In the genomic region with DNA sequence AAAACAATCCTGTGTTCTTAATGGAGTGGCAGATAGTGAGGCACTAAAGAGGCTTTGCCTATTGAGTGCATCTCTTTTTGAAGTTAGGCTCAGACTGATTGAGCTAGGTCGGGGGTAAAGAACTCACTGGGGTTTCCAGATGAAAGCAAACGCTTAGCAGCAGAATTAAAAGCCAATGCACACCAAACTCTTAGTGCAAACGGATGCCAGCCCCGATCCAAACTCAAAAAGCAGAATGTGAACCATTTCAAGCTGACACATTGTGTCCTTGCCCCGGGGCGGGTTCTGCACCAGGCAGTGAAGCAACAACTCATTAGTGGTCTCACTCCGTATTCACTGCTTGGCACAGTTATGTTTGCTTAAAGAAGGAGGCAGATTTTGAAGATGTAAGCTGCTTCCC, we compare ENCODE assay signal across 14 mouse cellular contexts. TPM values are rescaled to one million over a fixed set of nuclear protein-coding genes. Genes with fewer than 3 reads are reported as not detected.
A peak's percentile ranks its signal among the peaks of the same experiment; 100 is the strongest.
DNase-seq lines count a peak whose midpoint lies in the region; ATAC-seq and TF ChIP-seq lines count a peak whose summit lies in the region.
"Had no signal": no experiment of that assay in that cellular context is flagged by ENCODE, and none has a peak within 500 bp of the region (broad histone marks: within the 10 kb centered on the region; RNA-seq: fewer than 3 reads in every experiment).

No protein-coding gene starts in this region.

- DNase-seq in left cerebral cortex, postnatal 4 days, result peak; percentile 57
- no peak for DNase-seq in left cerebral cortex, adult 2 months (ENCODE audit: extremely low spot score in 1 of 2, low spot score in 2 of 2)
- peak; percentile 23 for DNase-seq in embryonic facial prominence, embryonic 14.5 days (ENCODE audit: low spot score)
- DNase-seq in ovary, postnatal 14 days (ENCODE audit: low spot score), result no peak
- DNase-seq in heart, adult 18-20 months, result no peak
- no peak for DNase-seq in urinary bladder, postnatal 14 days (ENCODE audit: low spot score)
- DNase-seq: cerebellum, postnatal 36 days; gastrocnemius, adult 2 months; liver, embryonic 13.5 days had no signal

- no peaks in the 10 kb centered on the region for H3K36me3 ChIP-seq in embryonic facial prominence, embryonic 14.5 days (ENCODE audit: control insufficient read depth, insufficient read depth, low read length)
- H3K36me3 ChIP-seq in hindbrain, embryonic 15.5 days, result no peaks in the 10 kb centered on the region
- H3K36me3 ChIP-seq in neural tube, embryonic 12.5 days, result no peaks in the 10 kb centered on the region
- H3K36me3 ChIP-seq: heart, embryonic 15.5 days; liver, embryonic 13.5 days had no signal

- H3K4me2 ChIP-seq in embryonic facial prominence, embryonic 14.5 days (ENCODE audit: low read depth, low read length), result no peak overlapping the region; the same call in 1 of the 2 replicates
- no peak overlapping the region for H3K4me2 ChIP-seq in hindbrain, embryonic 15.5 days
- H3K4me2 ChIP-seq in neural tube, embryonic 12.5 days (replicated peaks), result 0 out of 2 replicates have a peak overlapping the region, but pooled peaks have one; percentile 22
- H3K4me2 ChIP-seq: heart, embryonic 15.5 days; liver, embryonic 13.5 days had no signal

- 5% methylated on average over 7 of the region's 7 CpGs for WGBS in embryonic facial prominence, embryonic 14.5 days
- WGBS in hindbrain, embryonic 15.5 days, result 3% methylated on average over 7 of the region's 7 CpGs
- 2% methylated on average over 7 of the region's 7 CpGs for WGBS in neural tube, embryonic 12.5 days

- no peaks in the 10 kb centered on the region for H3K9me3 ChIP-seq in embryonic facial prominence, embryonic 14.5 days (ENCODE audit: control insufficient read depth, low read length)
- H3K9me3 ChIP-seq in hindbrain, embryonic 15.5 days, result no peaks in the 10 kb centered on the region
- H3K9me3 ChIP-seq in neural tube, embryonic 12.5 days, result no peaks in the 10 kb centered on the region
- H3K9me3 ChIP-seq: heart, embryonic 15.5 days; liver, embryonic 13.5 days had no signal

- no peak for TF ChIP-seq CTCF in left cerebral cortex, adult 2 months (IDR thresholded peaks at IDR 0.05)

- no peaks in the 10 kb centered on the region for H3K27me3 ChIP-seq in embryonic facial prominence, embryonic 14.5 days (replicated peaks; ENCODE audit: control insufficient read depth, insufficient read depth, low read length)
- H3K27me3 ChIP-seq in hindbrain, embryonic 15.5 days, result no peaks in the 10 kb centered on the region
- H3K27me3 ChIP-seq in neural tube, embryonic 12.5 days (replicated peaks), result no peaks in the 10 kb centered on the region
- H3K27me3 ChIP-seq: heart, embryonic 15.5 days; liver, embryonic 13.5 days had no signal

- H3K4me3 ChIP-seq in left cerebral cortex, adult 2 months, result no peak overlapping the region
- H3K4me3 ChIP-seq in embryonic facial prominence, embryonic 14.5 days (ENCODE audit: low read depth, low read length), result no peak overlapping the region
- H3K4me3 ChIP-seq in hindbrain, embryonic 15.5 days, result no peak overlapping the region
- no peak overlapping the region for H3K4me3 ChIP-seq in neural tube, embryonic 12.5 days
- H3K4me3 ChIP-seq: gastrocnemius, adult 2 months; heart, embryonic 15.5 days; liver, embryonic 13.5 days had no signal

- H3K27ac ChIP-seq in left cerebral cortex, adult 2 months, result no peak overlapping the region
- no peak overlapping the region for H3K27ac ChIP-seq in embryonic facial prominence, embryonic 14.5 days (replicated peaks; ENCODE audit: low read depth, low read length)
- peak overlapping the region; percentile 46 for H3K27ac ChIP-seq in hindbrain, embryonic 15.5 days (replicated peaks)
- H3K27ac ChIP-seq in neural tube, embryonic 12.5 days, result no peak overlapping the region
- H3K27ac ChIP-seq: gastrocnemius, adult 2 months; heart, embryonic 15.5 days; liver, embryonic 13.5 days had no signal

- ATAC-seq in embryonic facial prominence, embryonic 14.5 days (ENCODE audit: low read depth), result no peak
- ATAC-seq in hindbrain, embryonic 15.5 days (ENCODE audit: low FRiP score, low read depth), result 0 out of 2 replicates have a peak, but pooled peaks have one; percentile 56
- ATAC-seq in neural tube, embryonic 12.5 days (ENCODE audit: low FRiP score, low read depth), result no peak
- ATAC-seq: Patski had no signal

- peaks cover 7% of the 10 kb centered on the region; the same call in 1 of the 2 replicates for H3K4me1 ChIP-seq in embryonic facial prominence, embryonic 14.5 days (ENCODE audit: control insufficient read depth, insufficient read depth, low read length)
- peaks cover 8% of the 10 kb centered on the region for H3K4me1 ChIP-seq in hindbrain, embryonic 15.5 days (replicated peaks)
- H3K4me1 ChIP-seq in neural tube, embryonic 12.5 days, result 0 out of 2 replicates have a peak, but pooled peaks cover 14% of the 10 kb centered on the region
- H3K4me1 ChIP-seq: heart, embryonic 15.5 days; liver, embryonic 13.5 days had no signal

- intact Hi-C loops in left cerebral cortex, postnatal 4 days (cut with DNase I), result no loop called here
- intact Hi-C loops in left cerebral cortex, adult 2 months (cut with DNase I), result no loop called here

- H3K9ac ChIP-seq in embryonic facial prominence, embryonic 14.5 days (ENCODE audit: low read depth, low read length), result no peak overlapping the region
- H3K9ac ChIP-seq in hindbrain, embryonic 15.5 days, result no peak overlapping the region
- no peak overlapping the region for H3K9ac ChIP-seq in neural tube, embryonic 12.5 days
- H3K9ac ChIP-seq: heart, embryonic 15.5 days; liver, embryonic 13.5 days had no signal

RNA-seq across cellular contexts. Expression of a gene that starts 35.1 kb away (rescaled TPM):
- 1 to 10 TPM; 3.7 to 4.4 TPM for total RNA-seq in left cerebral cortex, postnatal 4 days (2021)
- total RNA-seq in left cerebral cortex, adult 2 months (2021), result 1 to 10 TPM; 2.9 to 3.4 TPM
- 7.4 and 7.8 TPM in 2 replicates for polyA plus RNA-seq in embryonic facial prominence, embryonic 14.5 days (2014; fragmentation: Nextera tagmentation; extraction: Ambion mirVana)
- polyA plus RNA-seq in hindbrain, embryonic 15.5 days (2015; fragmentation: Nextera tagmentation; extraction: Ambion mirVana), result 7.3 and 8.0 TPM in 2 replicates
- 8.3 and 8.5 TPM in 2 replicates for polyA plus RNA-seq in neural tube, embryonic 12.5 days (2016; fragmentation: Nextera tagmentation; extraction: Ambion mirVana)
- total RNA-seq in heart, adult 18-20 months (2021), result 1 to 10 TPM; 3.1 to 3.3 TPM

RNA-seq across cellular contexts. Expression of a gene that starts 38.9 kb away (rescaled TPM):
- under 1 TPM; 0.66 to 0.81 TPM for total RNA-seq in left cerebral cortex, postnatal 4 days (2021)
- total RNA-seq in left cerebral cortex, adult 2 months (2021), result under 1 TPM; 0.28 to 0.50 TPM
- 0.43 and 0.56 TPM in 2 replicates for polyA plus RNA-seq in embryonic facial prominence, embryonic 14.5 days (2014; fragmentation: Nextera tagmentation; extraction: Ambion mirVana)
- polyA plus RNA-seq in hindbrain, embryonic 15.5 days (2015; fragmentation: Nextera tagmentation; extraction: Ambion mirVana), result 0.77 and 0.85 TPM in 2 replicates
- 0.93 and 1.0 TPM in 2 replicates for polyA plus RNA-seq in neural tube, embryonic 12.5 days (2016; fragmentation: Nextera tagmentation; extraction: Ambion mirVana)
- total RNA-seq in heart, adult 18-20 months (2021), result 1 to 10 TPM; 2.0 to 2.1 TPM
- total RNA-seq: megakaryocyte progenitor cell, adult 5-6 weeks had no signal

Comparison
In these comparisons a context has a peak if more than half of its experiments do, and no peak if none do; other contexts are left out.
1. DNase-seq: peak in left cerebral cortex, postnatal 4 days (single experiment) and embryonic facial prominence, embryonic 14.5 days (single experiment); none in left cerebral cortex, adult 2 months (0 of 2), ovary, postnatal 14 days (single experiment), heart, adult 18-20 months (0 of 2) and urinary bladder, postnatal 14 days (single experiment).